Mouse (Mus musculus) spleen, adult 2 months (tissue): ENCODE measurements around the gene Zfp184.

Experiments
- CTCF ChIP-seq: fragments of 200-500 bp; IDR thresholded peaks from 2 replicates; pipeline ENCODE4 v1.5.1; 2011; ENCODE audit warnings: mild to moderate bottlenecking, inconsistent platforms; ENCODE audit not compliant: insufficient read depth, insufficient read length, insufficient replicate concordance; ENCODE audit errors: extremely low read depth
- POLR2A ChIP-seq: fragments of 200-500 bp; IDR thresholded peaks from 2 replicates; pipeline ENCODE4 v1.6.1; 2011; ENCODE audit warnings: low read depth, low read length, inconsistent platforms

DNA sequence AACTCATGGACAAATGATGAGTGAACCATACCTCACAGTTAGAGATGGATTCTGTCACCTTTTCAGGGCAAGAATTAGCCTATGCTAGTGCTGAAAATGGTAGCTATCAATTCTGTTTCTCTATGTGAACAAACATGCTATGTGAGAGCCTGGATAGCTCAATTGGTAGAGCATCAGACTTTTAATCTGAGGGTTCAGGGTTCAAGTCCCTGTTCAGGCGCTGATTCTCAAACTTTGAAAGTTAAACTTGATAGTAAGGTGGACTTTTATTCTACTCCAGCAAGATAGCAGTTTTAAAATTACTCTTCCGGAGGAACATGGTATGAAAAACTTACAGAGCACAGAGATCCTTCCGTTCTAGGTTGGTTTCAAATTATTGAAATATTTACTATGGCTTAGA is 26.7 kb downstream of the Zfp184 start:
- TF ChIP-seq CTCF (no peak), POLR2A (no peak)
